Comparison of ENCODE assay signal across 17 mouse cellular contexts in genomic region chr11:79118918-79119377, GRCm38 (mm10). TPM values are rescaled to one million over a fixed set of nuclear protein-coding genes. Genes with fewer than 3 reads are reported as not detected.
A peak's percentile ranks its signal among the peaks of the same experiment; 100 is the strongest.
DNase-seq lines count a peak whose midpoint lies in the region; ATAC-seq and TF ChIP-seq lines count a peak whose summit lies in the region.
"Had no signal": no experiment of that assay in that cellular context is flagged by ENCODE, and none has a peak within 500 bp of the region (broad histone marks: within the 10 kb centered on the region; RNA-seq: fewer than 3 reads in every experiment).

No protein-coding gene starts in this region.

- 83% methylated on average over 5 of the region's 5 CpGs for WGBS in liver, adult 2 months
- WGBS in thymus, adult 2 months = 33% methylated on average over 5 of the region's 5 CpGs

- no peak for TF ChIP-seq POLR2A in liver, adult 2 months (IDR thresholded peaks at IDR 0.05; ENCODE audit: extremely low read depth, insufficient read depth, low read length)
- TF ChIP-seq POLR2A in thymus, adult 2 months (IDR thresholded peaks at IDR 0.05; ENCODE audit: control insufficient read depth, extremely low read depth, insufficient read depth, low read length, poor library complexity) = no peak

- no peaks in the 10 kb centered on the region for H3K36me3 ChIP-seq in liver, adult 2 months (ENCODE audit: control insufficient read depth, insufficient read depth, low read length)
- H3K36me3 ChIP-seq in thymus, adult 2 months (ENCODE audit: control insufficient read depth, insufficient read depth, low read length) = no peaks in the 10 kb centered on the region
- H3K36me3 ChIP-seq: embryonic facial prominence, embryonic 12.5 days; heart, embryonic 13.5 days; hindbrain, embryonic 12.5 days; neural tube, embryonic 15.5 days had no signal

- H3K79me2 ChIP-seq in liver, adult 2 months (ENCODE audit: control insufficient read depth, insufficient read depth, low read length) = peaks cover 6% of the 10 kb centered on the region; the same call in 1 of the 2 replicates

- peak; percentile 91 for ATAC-seq in megakaryocyte, adult 5-6 weeks (ENCODE audit: poor library complexity, severe bottlenecking)

- H3K27ac ChIP-seq in liver, adult 2 months (replicated peaks; ENCODE audit: insufficient read depth, low read depth, low read length) = no peak overlapping the region
- no peak overlapping the region for H3K27ac ChIP-seq in thymus, adult 2 months (ENCODE audit: control insufficient read depth, insufficient read depth, low read length)
- H3K27ac ChIP-seq: embryonic facial prominence, embryonic 12.5 days; gastrocnemius, adult 2 months; heart, embryonic 13.5 days; hindbrain, embryonic 12.5 days; neural tube, embryonic 15.5 days had no signal

- no peak for TF ChIP-seq CTCF in liver, adult 2 months (IDR thresholded peaks at IDR 0.05; ENCODE audit: low read depth, low read length)
- no peak for TF ChIP-seq CTCF in thymus, adult 2 months (IDR thresholded peaks at IDR 0.05; ENCODE audit: borderline replicate concordance, control insufficient read depth, extremely low read depth, insufficient read depth, low read length, poor library complexity)

- H3K9ac ChIP-seq in liver, adult 2 months (ENCODE audit: low read depth, low read length) = no peak overlapping the region
- H3K9ac ChIP-seq: embryonic facial prominence, embryonic 12.5 days; heart, embryonic 13.5 days; hindbrain, embryonic 12.5 days; neural tube, embryonic 15.5 days had no signal

- no peak overlapping the region for H3K4me3 ChIP-seq in liver, adult 2 months (ENCODE audit: insufficient read depth, low read depth, low read length)
- no peak overlapping the region for H3K4me3 ChIP-seq in thymus, adult 2 months (ENCODE audit: control insufficient read depth, insufficient read depth, low read length)
- H3K4me3 ChIP-seq: embryonic facial prominence, embryonic 12.5 days; gastrocnemius, adult 2 months; heart, embryonic 13.5 days; hindbrain, embryonic 12.5 days; neural tube, embryonic 15.5 days had no signal

- peaks cover 3% of the 10 kb centered on the region for H3K4me1 ChIP-seq in liver, adult 2 months (ENCODE audit: control insufficient read depth, insufficient read depth, low read length)
- H3K4me1 ChIP-seq in thymus, adult 2 months (replicated peaks; ENCODE audit: control insufficient read depth, insufficient read depth, low read length) = peaks cover 28% of the 10 kb centered on the region

- DNase-seq in liver, adult 2 months (ENCODE audit: extremely low read depth, low read depth, low spot score) = peak; percentile 14
- DNase-seq in liver (no peak), A20 (ENCODE audit: low read depth, low spot score) (peak; percentile 25), adipocyte (ENCODE audit: low spot score) (peak; percentile 36)
- no peak for DNase-seq in thymus, adult 2 months
- DNase-seq in layer of hippocampus, adult 8-10 months (ENCODE audit: low spot score in 2 of 2) = no peak
- no peak for DNase-seq in cerebellum, postnatal 14 days
- DNase-seq: cerebellum, adult 18-20 months; gastrocnemius, adult 2 months; kidney, adult 9 months; lung, postnatal 10 days; right cerebral cortex, postnatal 14 days had no signal

- no peaks in the 10 kb centered on the region for H3K27me3 ChIP-seq in liver, adult 2 months (ENCODE audit: control insufficient read depth, insufficient read depth, low read length)
- no peaks in the 10 kb centered on the region for H3K27me3 ChIP-seq in thymus, adult 2 months (ENCODE audit: control insufficient read depth, insufficient read depth, low read length)
- H3K27me3 ChIP-seq: embryonic facial prominence, embryonic 12.5 days; heart, embryonic 13.5 days; hindbrain, embryonic 12.5 days; neural tube, embryonic 15.5 days had no signal

RNA-seq across cellular contexts. Expression of gene Ksr1, which starts 27.3 kb away (rescaled TPM):
- total RNA-seq in liver, adult 2 months (2014; rRNA removed) = 0.65 and 1.2 TPM in 2 replicates
- polyA plus RNA-seq in liver, adult 2 months (2012; rRNA removed) = 1.2 and 1.5 TPM in 2 replicates
- 6.4 and 6.8 TPM in 2 replicates for total RNA-seq in megakaryocyte, adult 5-6 weeks (2015)
- total RNA-seq in megakaryocyte, adult 5-6 weeks (2017) = 5.2 and 10.8 TPM in 2 replicates
- 28.1 and 32.7 TPM in 2 replicates for polyA plus RNA-seq in thymus, adult 2 months (2012; rRNA removed)
- 100 to 1,000 TPM; 138 to 198 (median 174) TPM for total RNA-seq in layer of hippocampus, adult 8-10 months (2022)

Comparison
In these comparisons a context has a peak if more than half of its experiments do, and no peak if none do; other contexts are left out.
1. DNase-seq: peak in liver, adult 2 months (single experiment), A20 (single experiment) and adipocyte (single experiment); none in liver (single experiment), thymus, adult 2 months (single experiment), layer of hippocampus, adult 8-10 months (0 of 2) and cerebellum, postnatal 14 days (0 of 2).
2. RNA of gene Ksr1, which starts 27.3 kb away (total RNA-seq): 138 to 198 TPM in layer of hippocampus, adult 8-10 months; 5.2 to 10.8 TPM in megakaryocyte, adult 5-6 weeks and 0.65 to 1.2 TPM in liver, adult 2 months; every median in the first group is over 10 times any median in the second.